In genomic region chr2:125247108-125247961, GRCm38 (mm10) we compare ENCODE assay signal across 8 mouse cellular contexts. TPM values are rescaled to one million over a fixed set of nuclear protein-coding genes. Genes with fewer than 3 reads are reported as not detected.
A peak's percentile ranks its signal among the peaks of the same experiment; 100 is the strongest.
DNase-seq lines count a peak whose midpoint lies in the region; ATAC-seq lines count a peak whose summit lies in the region.

TSS of gene Dut (plus strand) at chr2:125247190.

- H3K4me1 ChIP-seq in hindbrain, embryonic 15.5 days (replicated peaks), result peaks cover 18% of the 10 kb centered on the region

- H3K27ac ChIP-seq in hindbrain, embryonic 15.5 days (replicated peaks), result peak within 1 kb of the TSS; percentile 83

- H3K9ac ChIP-seq in hindbrain, embryonic 15.5 days, result peak within 1 kb of the TSS; percentile 74

- H3K27me3 ChIP-seq in hindbrain, embryonic 15.5 days, result no peaks in the 10 kb centered on the region

- H3K9me3 ChIP-seq in hindbrain, embryonic 15.5 days, result no peaks in the 10 kb centered on the region

- H3K4me2 ChIP-seq in hindbrain, embryonic 15.5 days, result peak within 1 kb of the TSS; percentile 68

- peak; percentile 99 for ATAC-seq in hindbrain, embryonic 15.5 days (ENCODE audit: low FRiP score, low read depth)

- WGBS in hindbrain, embryonic 15.5 days, result under 1% methylated on average over 82 of the region's 96 CpGs

- H3K4me3 ChIP-seq in hindbrain, embryonic 15.5 days, result peak within 1 kb of the TSS; percentile 63

- H3K36me3 ChIP-seq in hindbrain, embryonic 15.5 days, result no peaks in the 10 kb centered on the region

- peak; percentile 95 for DNase-seq in T-cell, adult 2 months (ENCODE audit: low spot score)
- DNase-seq in cerebellum, postnatal 36 days, result peak; percentile 95 to 98
- peak; percentile 89 for DNase-seq in frontal cortex, postnatal 36 days (ENCODE audit: low spot score in 2 of 2)
- peak; percentile 78 for DNase-seq in left cerebral cortex, adult 11 months (ENCODE audit: low spot score)
- peak; percentile 94 to 98 for DNase-seq in lung, postnatal 4 days
- DNase-seq in retina, postnatal 7 days (ENCODE audit: low read depth, low spot score), result peak; percentile 93
- peak; percentile 85 for DNase-seq in urinary bladder, adult 2 months (ENCODE audit: low spot score)

RNA-seq across cellular contexts. Expression of gene Dut, which starts in this region (rescaled TPM):
- polyA plus RNA-seq in hindbrain, embryonic 15.5 days (2015; fragmentation: Nextera tagmentation; extraction: Ambion mirVana), result 75.6 and 76.1 TPM in 2 replicates
- polyA plus RNA-seq in urinary bladder, adult 2 months (2012; rRNA removed), result 17.9 and 22.2 TPM in 2 replicates

Comparison
In these comparisons a context has a peak if more than half of its experiments do, and no peak if none do; other contexts are left out.
1. Peak in every context shown above with its lines: DNase-seq, ATAC-seq, H3K4me3 ChIP-seq and H3K27ac ChIP-seq.